Mouse (Mus musculus) embryonic fibroblast, embryonic 13.5 days (primary cell): ENCODE results near the gene Ddx42.

Source experiments
- CTCF ChIP-seq: IDR thresholded peaks from 2 replicates; pipeline ENCODE4 v1.5.1; 2011; ENCODE audit warnings: mild to moderate bottlenecking, control low read depth, low read length, moderate library complexity, borderline replicate concordance; ENCODE audit not compliant: insufficient read depth
- POLR2A ChIP-seq: IDR thresholded peaks from 2 replicates; pipeline ENCODE4 v1.6.1; 2011; ENCODE audit warnings: low read depth, mild to moderate bottlenecking, control low read depth, low read length, moderate library complexity

DNA sequence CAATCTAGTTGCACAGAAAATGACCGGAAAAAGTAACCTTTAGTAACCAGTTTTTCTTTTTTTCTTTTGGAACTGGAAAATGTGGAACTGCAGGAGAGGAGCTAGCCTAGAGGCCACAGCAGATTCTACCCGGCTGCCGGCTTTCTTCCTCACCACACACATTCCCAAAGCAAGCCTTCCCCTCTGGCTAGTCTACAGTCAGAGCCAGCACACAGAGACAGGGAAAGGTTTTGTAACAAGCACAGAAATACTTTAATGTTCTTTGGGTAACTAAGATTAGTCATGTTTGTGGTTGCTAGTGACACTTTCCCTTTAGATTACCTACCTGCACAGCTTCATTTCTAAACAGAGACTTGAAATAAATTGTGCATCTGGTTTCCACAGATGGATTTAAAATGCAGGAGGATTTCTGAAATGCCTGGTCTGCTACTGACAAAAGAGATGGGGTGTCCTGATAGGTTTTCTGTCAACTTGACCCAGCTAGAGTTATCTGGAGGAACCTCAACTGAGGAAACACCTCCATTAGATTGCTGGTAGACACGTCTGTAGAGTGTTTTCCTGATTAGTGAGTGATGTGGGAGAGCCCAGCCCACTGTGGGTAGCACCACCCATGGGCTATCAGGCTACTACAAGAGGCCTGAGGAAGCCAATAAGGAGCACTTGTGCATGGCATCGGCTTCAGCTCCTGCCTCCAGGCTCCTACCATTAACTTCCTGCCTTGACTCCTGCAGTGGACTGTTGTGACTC is 38.5 kb upstream of the Ddx42 start:
- TF ChIP-seq CTCF (no peak), POLR2A (no peak)
